Mouse (Mus musculus) heart, adult 10 weeks (tissue): ENCODE data around the gene Acot8. TPM values are rescaled to one million over a fixed set of nuclear protein-coding genes. Genes with fewer than 3 reads are reported as not detected.

Source experiments
- polyA plus RNA-seq: library from polyadenylated mRNA; stranded (reverse); fragments of 350-450 nt; fragmentation: Illumina TruSeq; extraction: RNeasy Lipid Tissue Mini Kit (QIAGEN cat#74804); gene quantifications from one replicate; pipeline ENCODE4 v1.2.3, GENCODE M21; 2014; ENCODE audit warnings: low read depth, low replicate concordance

Gene Acot8
- polyA plus RNA-seq, result 11.5 TPM

GRCm38 (mm10) chr2:164804533-164805331, at the start of gene Acot8, which contains the start of gene Zswim3:
Acot8 (minus strand) TSS chr2:164804882.
Zswim3 (plus strand) TSS chr2:164805098.

GRCm38 (mm10) chr2:164833314-164833959, 28.8 kb upstream of the Acot8 start, which contains the start of gene Neurl2:
Neurl2 (minus strand) TSS chr2:164833456.

GRCm38 (mm10) chr2:164832748-164833301, 28.1 kb upstream of the Acot8 start, which contains the start of gene Ctsa:
Ctsa (plus strand) TSS chr2:164832873.

GRCm38 (mm10) chr2:164828437-164828836, 23.8 kb upstream of the Acot8 start, which contains the start of gene Spata25:
Spata25 (minus strand) TSS chr2:164828537.

GRCm38 (mm10) chr2:164822636-164823165, 18.0 kb upstream of the Acot8 start, which contains the start of gene Zswim1:
Zswim1 (plus strand) TSS chr2:164822686.

GRCm38 (mm10) chr2:164785481-164786387, 18.9 kb downstream of the Acot8 start, which contains the start of gene Snx21:
Snx21 (plus strand) TSS chr2:164785823.

GRCm38 (mm10) chr2:164779481-164780086, 25.1 kb downstream of the Acot8 start, which contains the start of gene Tnnc2:
Tnnc2 (minus strand) TSS chr2:164779967.

GRCm38 (mm10) chr2:164769258-164770037, 35.2 kb downstream of the Acot8 start, which contains the start of gene Ube2c:
Ube2c (plus strand) TSS chr2:164769898.

GRCm38 (mm10) chr2:164745843-164746479, 58.7 kb downstream of the Acot8 start, which contains the start of the genes Wfdc3 and Dnttip1:
Wfdc3 (minus strand) TSS chr2:164745931.
Dnttip1 (plus strand) TSS chr2:164745983.

Other genes with a start within 250 kb of the Acot8 start
- 2.3 TPM for gene Wfdc2, start 242.5 kb downstream of the Acot8 start, polyA plus RNA-seq
- gene Spint3, start 231.4 kb downstream of the Acot8 start, polyA plus RNA-seq, result not detected
- gene Wfdc6a, start 219.4 kb downstream of the Acot8 start, polyA plus RNA-seq, result not detected
- not detected for gene Eppin, start 211.3 kb downstream of the Acot8 start, polyA plus RNA-seq
- gene Wfdc6b, start 191.4 kb downstream of the Acot8 start, polyA plus RNA-seq, result not detected
- gene Wfdc8, start 191.3 kb downstream of the Acot8 start, polyA plus RNA-seq, result not detected
- not detected for gene Wfdc16, start 166.1 kb downstream of the Acot8 start, polyA plus RNA-seq
- not detected for gene Wfdc10, start 148.8 kb downstream of the Acot8 start, polyA plus RNA-seq
- not detected for gene Wfdc9, start 148.3 kb downstream of the Acot8 start, polyA plus RNA-seq
- gene Wfdc11, start 130.8 kb downstream of the Acot8 start, polyA plus RNA-seq, result not detected
- gene Wfdc13, start 119.8 kb downstream of the Acot8 start, polyA plus RNA-seq, result not detected
- not detected for gene Spint4, start 106.4 kb downstream of the Acot8 start, polyA plus RNA-seq
- gene Spint5, start 89.6 kb downstream of the Acot8 start, polyA plus RNA-seq, result not detected
- 1.5 TPM for gene Wfdc3, start 59.0 kb downstream of the Acot8 start, polyA plus RNA-seq
- 21.1 TPM for gene Dnttip1, start 58.9 kb downstream of the Acot8 start, polyA plus RNA-seq
- 0.86 TPM for gene Ube2c, start 35.0 kb downstream of the Acot8 start, polyA plus RNA-seq
- not detected for gene Tnnc2, start 24.9 kb downstream of the Acot8 start, polyA plus RNA-seq
- 26.6 TPM for gene Snx21, start 19.1 kb downstream of the Acot8 start, polyA plus RNA-seq
- 2.6 TPM for gene Zswim3, start 216 bp upstream of the Acot8 start, polyA plus RNA-seq
- 5.1 TPM for gene Zswim1, start 17.8 kb upstream of the Acot8 start, polyA plus RNA-seq
- gene Spata25, start 23.7 kb upstream of the Acot8 start, polyA plus RNA-seq, result not detected
- 159 TPM for gene Ctsa, start 28.0 kb upstream of the Acot8 start, polyA plus RNA-seq
- 44.6 TPM for gene Neurl2, start 28.6 kb upstream of the Acot8 start, polyA plus RNA-seq
- gene Pltp, start 52.8 kb upstream of the Acot8 start, polyA plus RNA-seq, result 31.6 TPM
- 28.1 TPM for gene Pcif1, start 74.4 kb upstream of the Acot8 start, polyA plus RNA-seq
- 8.7 TPM for gene Zfp335, start 106.9 kb upstream of the Acot8 start, polyA plus RNA-seq
- 1.4 TPM for gene Mmp9, start 135.9 kb upstream of the Acot8 start, polyA plus RNA-seq
- 0.52 TPM for gene Slc12a5, start 155.9 kb upstream of the Acot8 start, polyA plus RNA-seq
- gene Ncoa5, start 230.0 kb upstream of the Acot8 start, polyA plus RNA-seq, result 21.5 TPM